Mouse (Mus musculus): ENCODE measurements around the gene Ankrd63.

DNA sequence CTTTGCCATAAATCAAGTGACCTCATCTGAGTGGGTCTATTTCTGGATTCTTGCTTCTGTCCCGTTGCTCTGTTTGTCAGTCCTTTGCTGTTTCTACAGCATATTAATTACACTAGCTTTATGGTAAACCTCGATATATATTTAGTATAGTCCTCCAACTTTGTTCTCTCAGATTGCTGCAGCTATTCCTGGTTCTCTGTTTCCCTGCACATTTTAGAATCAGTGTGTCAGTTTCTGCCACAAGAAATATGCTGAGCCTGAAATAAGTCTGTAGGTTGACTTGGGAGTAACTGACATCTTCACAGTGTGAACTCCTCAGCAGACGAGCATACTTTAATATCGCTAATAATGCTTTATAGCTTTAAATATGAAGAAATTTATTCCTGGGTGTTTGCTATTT, 18.7 kb downstream of the Ankrd63 start:
- TF ChIP-seq CTCF (IDR thresholded peaks at IDR 0.05; ENCODE audit: extremely low read depth, insufficient read length, insufficient replicate concordance, low read depth, low read length) (no peak), POLR2A (IDR thresholded peaks at IDR 0.05; ENCODE audit: low read depth, low read length) (no peak)
